Mouse (Mus musculus) spleen, adult 2 months (tissue): ENCODE data around the gene Vat1l. TPM values are rescaled to one million over a fixed set of nuclear protein-coding genes. Genes with fewer than 3 reads are reported as not detected.
A peak's percentile ranks its signal among the peaks of the same experiment; 100 is the strongest.

Experiments
- DNase-seq, 2 experiments: peaks; one replicate each; pipeline versions ENCODE4 v3.0.0 to v3.0.0-alpha.2; 2012 to 2021; ENCODE audit warnings: low spot score in 2 of 2, low read depth in 1 of 2
- H3K27ac ChIP-seq: fragments of 200-500 bp; 2 replicates; pipeline ENCODE4 v1.5.1; 2012; ENCODE audit warnings: low read length, inconsistent platforms; ENCODE audit not compliant: insufficient read depth
- H3K27me3 ChIP-seq: fragments of 200-500 bp; 2 replicates; pipeline ENCODE4 v1.6.1; 2012; ENCODE audit warnings: mild to moderate bottlenecking, moderate library complexity, low read length, inconsistent platforms; ENCODE audit not compliant: control insufficient read depth, insufficient read depth
- H3K36me3 ChIP-seq: fragments of 200-500 bp; 2 replicates; pipeline ENCODE4 v1.6.1; 2012; ENCODE audit warnings: mild to moderate bottlenecking, low read length, inconsistent platforms; ENCODE audit not compliant: control insufficient read depth, insufficient read depth
- H3K4me1 ChIP-seq: fragments of 200-500 bp; 2 replicates; pipeline ENCODE4 v1.6.1; 2011; ENCODE audit warnings: inconsistent platforms; ENCODE audit not compliant: control insufficient read depth, insufficient read depth, insufficient read length
- H3K4me3 ChIP-seq: fragments of 200-500 bp; 2 replicates; pipeline ENCODE4 v1.5.1; 2011; ENCODE audit warnings: mild to moderate bottlenecking, inconsistent platforms; ENCODE audit not compliant: insufficient read depth, insufficient read length; ENCODE audit errors: extremely low read depth
- CTCF ChIP-seq: fragments of 200-500 bp; IDR thresholded peaks from 2 replicates; pipeline ENCODE4 v1.5.1; 2011; ENCODE audit warnings: mild to moderate bottlenecking, inconsistent platforms; ENCODE audit not compliant: insufficient read depth, insufficient read length, insufficient replicate concordance; ENCODE audit errors: extremely low read depth
- POLR2A ChIP-seq: fragments of 200-500 bp; IDR thresholded peaks from 2 replicates; pipeline ENCODE4 v1.6.1; 2011; ENCODE audit warnings: low read depth, low read length, inconsistent platforms
- WGBS: fragments of 180-500 bp; shearing (Covaris S2); methylation state at CpG from one replicate; pipeline ENCODE4 v1.1.7; 2018; 5-methylcytosine and 5-hydroxymethylcytosine counted together
- polyA plus RNA-seq: library from polyadenylated mRNA; depleted of rRNA; stranded (reverse); fragments of >200 nt; gene quantifications from 2 replicates; pipeline ENCODE4 v1.2.3, GENCODE M21; 2012

Vat1l gene
- polyA plus RNA-seq, 1 experiment, result not detected

- Histone ChIP-seq H3K4me3 (no peak overlapping the region), H3K4me1 (no peaks in the 10 kb centered on the region), H3K27me3 (no peaks in the 10 kb centered on the region), H3K27ac (no peak overlapping the region), H3K36me3 (no peaks in the 10 kb centered on the region)
- DNase-seq, result no peak
- WGBS, result 91% methylated on average over 3 of the region's 3 CpGs
- TF ChIP-seq CTCF, result no peak
- TF ChIP-seq POLR2A, result no peak
These were observed 178.8 kb downstream of the Vat1l start for GRCm38 (mm10) chr8:114384189-114384588.

- no peaks in the 10 kb centered on the region for H3K36me3 ChIP-seq
- WGBS, result 9% methylated on average over 4 of the region's 4 CpGs
- no peak for TF ChIP-seq POLR2A
- TF ChIP-seq CTCF, result no peak
- H3K4me1 ChIP-seq, result no peaks in the 10 kb centered on the region
- H3K27me3 ChIP-seq, result no peaks in the 10 kb centered on the region
- no peak for DNase-seq
- H3K27ac ChIP-seq, result no peak overlapping the region
- H3K4me3 ChIP-seq, result no peak overlapping the region
These were observed 182.1 kb downstream of the Vat1l start for GRCm38 (mm10) chr8:114387494-114387893.

- no peak for TF ChIP-seq POLR2A
- TF ChIP-seq CTCF, result peak; percentile 11; the same call in 1 of the 2 replicates
- no peak overlapping the region for H3K4me3 ChIP-seq
- 39% methylated on average over 12 of the region's 13 CpGs for WGBS
- no peak for DNase-seq
- H3K4me1 ChIP-seq, result no peaks in the 10 kb centered on the region
- H3K27ac ChIP-seq, result no peak overlapping the region
- no peaks in the 10 kb centered on the region for H3K36me3 ChIP-seq
- no peaks in the 10 kb centered on the region for H3K27me3 ChIP-seq
These were observed 185.2 kb downstream of the Vat1l start for GRCm38 (mm10) chr8:114390465-114391254.

- no peak overlapping the region for H3K27ac ChIP-seq
- H3K27me3 ChIP-seq, result no peaks in the 10 kb centered on the region
- no peak for DNase-seq
- no peaks in the 10 kb centered on the region for H3K36me3 ChIP-seq
- WGBS, result 93% methylated on average over 5 of the region's 5 CpGs
- TF ChIP-seq CTCF, result no peak
- no peak for TF ChIP-seq POLR2A
- H3K4me3 ChIP-seq, result no peak overlapping the region
- H3K4me1 ChIP-seq, result no peaks in the 10 kb centered on the region
These were observed 192.9 kb downstream of the Vat1l start for GRCm38 (mm10) chr8:114398326-114398725.

GRCm38 (mm10) chr8:114399273-114399672, 193.9 kb downstream of the Vat1l start:
- Histone ChIP-seq H3K27me3 (no peaks in the 10 kb centered on the region), H3K36me3 (no peaks in the 10 kb centered on the region), H3K27ac (no peak overlapping the region), H3K4me3 (no peak overlapping the region), H3K4me1 (no peaks in the 10 kb centered on the region)
- DNase-seq, result no peak
- no peak for TF ChIP-seq CTCF
- no peak for TF ChIP-seq POLR2A
- 93% methylated on average over 5 of the region's 5 CpGs for WGBS

- Histone ChIP-seq H3K27ac (no peak overlapping the region), H3K4me1 (no peaks in the 10 kb centered on the region), H3K27me3 (no peaks in the 10 kb centered on the region), H3K4me3 (no peak overlapping the region), H3K36me3 (no peaks in the 10 kb centered on the region)
- WGBS, result 72% methylated on average over 7 of the region's 7 CpGs
- no peak for TF ChIP-seq POLR2A
- TF ChIP-seq CTCF, result no peak
- DNase-seq, result no peak
These were observed 196.3 kb downstream of the Vat1l start for GRCm38 (mm10) chr8:114401679-114402078.

- DNase-seq, result no peak
- no peak for TF ChIP-seq CTCF
- no peak for TF ChIP-seq POLR2A
- no peaks in the 10 kb centered on the region for H3K27me3 ChIP-seq
- no peaks in the 10 kb centered on the region for H3K4me1 ChIP-seq
- WGBS, result 69% methylated on average over 3 of the region's 3 CpGs
- H3K36me3 ChIP-seq, result no peaks in the 10 kb centered on the region
- no peak overlapping the region for H3K27ac ChIP-seq
- no peak overlapping the region for H3K4me3 ChIP-seq
These were observed 206.0 kb downstream of the Vat1l start for GRCm38 (mm10) chr8:114411421-114411820.
